Mouse (Mus musculus) thymus, postnatal 0 days (tissue): ENCODE measurements around the gene Tmem265. TPM values are rescaled to one million over a fixed set of nuclear protein-coding genes. Genes with fewer than 3 reads are reported as not detected.

Experiments used
- DNase-seq: peaks from one replicate; pipeline ENCODE4 v3.0.0-alpha.2; 2015; ENCODE audit warnings: low spot score
- polyA plus RNA-seq: library from polyadenylated mRNA; unstranded; fragments of >200 nt; fragmentation: Nextera tagmentation; extraction: Ambion mirVana; gene quantifications from 2 replicates; pipeline ENCODE4 v1.2.1, GENCODE M21; 2015

Gene Tmem265
- polyA plus RNA-seq, 1 experiment from 2014 or later: 16.1 TPM

GRCm38 (mm10) chr7:127588011-127588871, 27.1 kb downstream of the Tmem265 start, which contains the start of the genes Ccdc189 and Rnf40:
Gene Ccdc189, minus strand, starts transcription at chr7:127588595.
Gene Rnf40, plus strand, starts transcription at chr7:127588767.
- peak; percentile 95 for DNase-seq

GRCm38 (mm10) chr7:127588901-127589300, 27.7 kb downstream of the Tmem265 start:
- DNase-seq: no peak

- no peak for DNase-seq
Measured at GRCm38 (mm10) chr7:127589637-127590036, 28.4 kb downstream of the Tmem265 start.

- no peak for DNase-seq
Measured at GRCm38 (mm10) chr7:127591108-127591507, 29.9 kb downstream of the Tmem265 start.

DNA sequence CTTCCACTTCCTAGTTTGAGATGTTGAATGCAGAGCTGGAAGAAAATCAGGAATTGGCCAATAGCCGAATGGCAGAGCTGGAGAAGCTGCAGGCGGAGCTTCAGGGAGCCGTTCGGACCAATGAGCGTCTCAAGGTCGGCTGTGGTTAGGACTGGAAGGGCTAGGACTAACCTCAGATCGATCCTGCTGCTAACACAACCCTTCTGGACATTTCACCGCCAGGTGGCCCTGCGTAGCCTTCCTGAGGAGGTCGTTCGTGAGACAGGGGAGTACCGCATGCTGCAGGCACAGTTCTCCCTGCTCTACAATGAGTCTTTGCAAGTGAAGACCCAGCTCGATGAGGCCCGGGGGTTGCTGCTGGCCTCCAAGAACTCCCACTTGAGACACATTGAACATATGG, 31.4 kb downstream of the Tmem265 start:
- no peak for DNase-seq

- DNase-seq: no peak
Measured at GRCm38 (mm10) chr7:127596747-127597146, 35.6 kb downstream of the Tmem265 start.

- no peak for DNase-seq
Measured at GRCm38 (mm10) chr7:127600612-127601011, 39.4 kb downstream of the Tmem265 start.

DNA sequence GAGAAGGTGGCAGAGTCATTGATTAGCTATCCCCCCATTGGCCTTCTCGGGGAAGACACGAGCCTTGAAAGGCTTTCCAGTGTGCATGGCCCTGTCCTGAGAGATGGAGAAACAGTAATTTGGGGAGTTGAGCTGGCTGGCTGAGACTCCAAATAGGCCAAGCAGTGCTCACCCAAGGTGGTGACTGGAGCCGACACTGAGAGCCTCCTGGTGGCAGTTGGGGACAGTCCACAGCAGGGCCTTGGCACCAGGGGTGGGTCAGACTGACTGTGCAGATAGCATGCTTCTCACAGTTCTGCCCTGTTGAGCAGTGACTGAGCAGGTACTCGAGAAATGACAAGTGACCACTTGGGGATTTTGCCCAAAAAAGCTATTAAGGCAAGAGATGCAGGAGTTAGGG, 40.5 kb downstream of the Tmem265 start:
- no peak for DNase-seq

- no peak for DNase-seq
Measured at GRCm38 (mm10) chr7:127602903-127603302, 41.7 kb downstream of the Tmem265 start.

GRCm38 (mm10) chr7:127604256-127604655, 43.1 kb downstream of the Tmem265 start:
- no peak for DNase-seq

- no peak for DNase-seq
Measured at GRCm38 (mm10) chr7:127607150-127607549, 46.0 kb downstream of the Tmem265 start.

- DNase-seq: no peak
Measured at GRCm38 (mm10) chr7:127611011-127611410, 49.8 kb downstream of the Tmem265 start.

- DNase-seq: no peak
Measured at GRCm38 (mm10) chr7:127611561-127611960, 50.4 kb downstream of the Tmem265 start.

- DNase-seq: no peak
Measured at GRCm38 (mm10) chr7:127613501-127613900, 52.3 kb downstream of the Tmem265 start.

DNA sequence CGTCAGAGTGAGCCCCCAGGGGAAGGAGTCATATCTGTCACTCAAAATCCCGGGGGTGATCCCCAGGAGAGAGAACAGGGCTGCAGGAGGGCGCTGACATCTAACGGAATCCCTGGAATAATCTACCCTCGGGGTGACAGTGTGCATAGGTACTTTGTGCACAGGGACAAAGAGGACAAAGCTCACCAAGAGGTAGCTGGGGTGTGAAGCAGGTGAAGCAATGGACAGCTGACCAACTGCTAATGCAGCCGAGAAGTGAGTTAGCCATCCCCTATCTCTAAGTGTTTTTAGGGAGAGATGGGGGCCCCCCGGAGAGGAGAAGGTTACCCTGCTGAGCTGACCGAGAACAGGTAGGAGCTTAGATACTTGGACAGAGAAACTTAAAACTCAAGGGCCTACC, 52.9 kb downstream of the Tmem265 start:
- no peak for DNase-seq

- no peak for DNase-seq
Measured at GRCm38 (mm10) chr7:127614511-127614890, 53.3 kb downstream of the Tmem265 start.

DNA sequence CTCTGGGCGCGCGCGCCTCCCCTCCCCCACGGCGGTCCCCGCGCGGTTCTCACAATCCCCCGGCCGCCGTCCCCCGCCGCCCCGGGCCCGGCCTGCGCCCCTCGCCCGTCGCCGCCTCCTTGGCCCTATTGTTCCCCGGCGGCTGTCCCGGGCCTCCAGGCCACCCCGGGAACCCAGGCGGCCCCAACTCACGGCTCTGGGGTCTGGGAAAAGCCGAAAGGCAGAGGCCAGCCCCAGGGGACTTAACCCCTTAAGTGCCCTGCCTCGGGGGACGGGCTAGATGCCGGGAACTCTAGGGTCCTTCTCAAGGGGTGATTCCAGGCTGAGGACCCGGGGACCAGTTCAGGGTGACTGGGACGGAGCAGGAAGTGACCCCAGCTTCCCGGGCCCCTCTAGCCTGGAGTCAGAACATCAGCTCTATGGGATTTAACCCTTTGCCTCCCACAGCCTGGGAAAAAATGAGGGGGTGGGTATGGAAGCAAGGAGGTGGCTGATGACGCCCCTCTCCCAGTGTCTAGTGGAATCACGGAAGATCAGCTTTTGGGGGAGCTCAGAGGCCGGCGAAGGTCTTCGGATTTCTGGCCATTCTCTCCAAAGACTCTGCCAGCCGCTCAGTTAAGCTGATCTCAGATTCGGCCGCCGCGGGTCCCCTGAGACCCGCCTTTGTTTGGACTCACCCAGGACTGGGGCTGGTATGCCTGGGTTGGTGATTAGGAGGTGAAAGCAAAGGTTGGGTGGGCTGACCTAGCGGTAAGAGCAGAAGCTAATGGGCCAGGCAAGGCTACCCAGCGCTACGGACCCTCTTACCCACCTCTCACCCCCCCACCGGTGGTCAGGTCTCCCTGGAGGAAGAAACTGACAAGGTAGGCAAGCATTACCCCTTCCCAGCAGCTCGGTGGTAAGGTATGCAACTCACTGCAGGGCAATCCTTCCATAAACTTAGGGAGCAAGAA, 54.0 kb downstream of the Tmem265 start, which contains the start of gene Zfp629:
Gene Zfp629, minus strand, starts transcription at position 907 of the 953 bp plus-strand sequence.
- peak; percentile 60 for DNase-seq

- DNase-seq: peak; percentile 48
Measured at GRCm38 (mm10) chr7:127616336-127616735, 55.1 kb downstream of the Tmem265 start.
